Comparison of ENCODE assay signal across 8 mouse cellular contexts in the genomic region with DNA sequence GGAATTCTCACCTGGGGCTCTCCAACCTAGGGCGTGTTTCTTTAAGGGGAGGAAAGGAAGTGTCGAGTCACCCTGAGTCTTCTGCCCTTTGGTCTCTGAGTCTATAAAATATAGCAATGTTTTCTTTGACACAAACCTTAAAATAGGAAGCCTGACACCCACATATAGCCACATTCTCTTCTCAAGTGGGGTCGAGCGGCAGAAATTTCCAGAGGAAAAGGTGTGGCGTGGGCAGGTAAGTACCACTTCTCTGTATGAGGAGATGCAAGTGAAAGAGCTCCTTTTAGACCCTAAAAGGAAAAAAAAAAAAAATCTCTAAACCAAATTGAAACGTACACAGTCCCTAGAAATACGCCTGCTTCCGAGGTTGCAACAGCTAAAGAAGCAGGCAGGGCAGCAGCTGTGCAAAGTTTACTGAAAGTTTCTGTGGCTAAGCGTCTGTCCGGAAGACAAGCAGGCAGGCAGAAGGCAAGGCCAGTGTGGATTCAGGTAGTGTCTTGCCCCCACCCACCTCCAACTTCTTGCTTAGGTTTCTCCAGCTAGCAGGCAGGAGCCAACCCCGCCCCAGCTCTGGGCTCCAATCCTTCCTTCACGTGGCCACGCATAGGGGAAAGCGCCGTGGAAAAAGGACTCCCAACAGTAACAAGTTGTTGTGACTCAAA.
DNase-seq lines count a peak whose midpoint lies in the region; ATAC-seq and TF ChIP-seq lines count a peak whose summit lies in the region.

No protein-coding gene starts in this region.

- peak overlapping the region; percentile 87 for H3K4me3 ChIP-seq in bone marrow macrophage, adult 2 months (ENCODE audit: insufficient read depth, low read length)
- H3K4me3 ChIP-seq in hindbrain, embryonic 11.5 days (ENCODE audit: low read depth, low read length) = peak overlapping the region; percentile 48
- peak overlapping the region; percentile 56 to 61 for H3K4me3 ChIP-seq in liver, embryonic 14.5 days (ENCODE audit: insufficient read depth in 1 of 2, low read depth in 2 of 2, low read length in 2 of 2)
- peak overlapping the region; percentile 70 for H3K4me3 ChIP-seq in stomach, embryonic 14.5 days (ENCODE audit: low read depth, low read length)

- H3K9me3 ChIP-seq in hindbrain, embryonic 11.5 days (ENCODE audit: control insufficient read depth, low read length) = no peaks in the 10 kb centered on the region
- no peaks in the 10 kb centered on the region for H3K9me3 ChIP-seq in liver, embryonic 14.5 days (ENCODE audit: control insufficient read depth, low read length)
- H3K9me3 ChIP-seq in stomach, embryonic 14.5 days (ENCODE audit: control insufficient read depth, low read depth, low read length) = no peaks in the 10 kb centered on the region

- H3K9ac ChIP-seq in hindbrain, embryonic 11.5 days (ENCODE audit: low read depth, low read length) = peak overlapping the region; percentile 60
- H3K9ac ChIP-seq in liver, embryonic 14.5 days (replicated peaks) = peak overlapping the region; percentile 59
- H3K9ac ChIP-seq in stomach, embryonic 14.5 days (replicated peaks; ENCODE audit: low read depth, low read length) = peak overlapping the region; percentile 77

- H3K27ac ChIP-seq in bone marrow macrophage, adult 2 months (ENCODE audit: insufficient read depth, low read depth, low read length) = no peak overlapping the region; the same call in 1 of the 2 replicates
- peak overlapping the region; percentile 31; the same call in 1 of the 2 replicates for H3K27ac ChIP-seq in hindbrain, embryonic 11.5 days (ENCODE audit: low read depth, low read length)
- H3K27ac ChIP-seq in liver, embryonic 14.5 days = no peak overlapping the region
- peak overlapping the region; percentile 97 for H3K27ac ChIP-seq in stomach, embryonic 14.5 days (ENCODE audit: low read length)

- peaks cover 26% of the 10 kb centered on the region for H3K4me1 ChIP-seq in bone marrow macrophage, adult 2 months (ENCODE audit: control insufficient read depth, insufficient read depth, low read length)
- peaks cover 4% of the 10 kb centered on the region for H3K4me1 ChIP-seq in hindbrain, embryonic 11.5 days (replicated peaks; ENCODE audit: control insufficient read depth, insufficient read depth, low read length)
- H3K4me1 ChIP-seq in liver, embryonic 14.5 days (replicated peaks; ENCODE audit: control insufficient read depth in 2 of 2, insufficient read depth in 2 of 2, low read length in 1 of 2) = 0 out of 4 replicates have a peak, but pooled peaks cover 0 to 5% of the 10 kb centered on the region in 2 experiments
- peaks cover 16% of the 10 kb centered on the region; the same call in 1 of the 2 replicates for H3K4me1 ChIP-seq in stomach, embryonic 14.5 days (ENCODE audit: control insufficient read depth, insufficient read depth, low read length)

- WGBS in hindbrain, embryonic 11.5 days = 18% methylated on average over 15 of the region's 15 CpGs
- 9% methylated on average over 15 of the region's 15 CpGs for WGBS in liver, embryonic 14.5 days (ENCODE audit: insufficient replicate concordance)
- 10% methylated on average over 15 of the region's 15 CpGs for WGBS in stomach, embryonic 14.5 days

- no peaks in the 10 kb centered on the region for H3K27me3 ChIP-seq in hindbrain, embryonic 11.5 days (ENCODE audit: control insufficient read depth, insufficient read depth, low read length)
- H3K27me3 ChIP-seq in liver, embryonic 14.5 days (ENCODE audit: control insufficient read depth, insufficient read depth, low read length) = no peaks in the 10 kb centered on the region
- no peaks in the 10 kb centered on the region for H3K27me3 ChIP-seq in stomach, embryonic 14.5 days (ENCODE audit: control insufficient read depth, insufficient read depth, low read length)

- no peak for TF ChIP-seq POLR2A in bone marrow macrophage, adult 2 months (IDR thresholded peaks at IDR 0.05; ENCODE audit: borderline replicate concordance, low read depth, low read length)

- H3K4me2 ChIP-seq in hindbrain, embryonic 11.5 days (replicated peaks; ENCODE audit: low read depth, low read length) = peak overlapping the region; percentile 84
- peak overlapping the region; percentile 77 for H3K4me2 ChIP-seq in liver, embryonic 14.5 days (ENCODE audit: low read depth)
- H3K4me2 ChIP-seq in stomach, embryonic 14.5 days (replicated peaks; ENCODE audit: low read depth, low read length) = peak overlapping the region; percentile 93

- ATAC-seq in hindbrain, embryonic 11.5 days (ENCODE audit: low FRiP score) = peak; percentile 50
- ATAC-seq in liver, embryonic 14.5 days (ENCODE audit: insufficient read depth) = peak; percentile 5; the same call in 1 of the 2 replicates
- peak; percentile 57 for ATAC-seq in stomach, embryonic 14.5 days (ENCODE audit: insufficient number of reproducible peaks, insufficient read depth, low FRiP score, low read depth)

- no peak for TF ChIP-seq CTCF in bone marrow macrophage, adult 2 months (IDR thresholded peaks at IDR 0.05; ENCODE audit: low read depth, low read length)
- TF ChIP-seq CTCF in liver, embryonic 14.5 days (IDR thresholded peaks at IDR 0.05; ENCODE audit: low read depth) = no peak

- H3K36me3 ChIP-seq in hindbrain, embryonic 11.5 days (ENCODE audit: control insufficient read depth, insufficient read depth, low read length) = no peaks in the 10 kb centered on the region
- no peaks in the 10 kb centered on the region for H3K36me3 ChIP-seq in liver, embryonic 14.5 days (replicated peaks; ENCODE audit: control insufficient read depth, insufficient read depth, low read depth)
- no peaks in the 10 kb centered on the region for H3K36me3 ChIP-seq in stomach, embryonic 14.5 days (ENCODE audit: control insufficient read depth, insufficient read depth, low read length)

- peak; percentile 61 for DNase-seq in ovary, adult 18-20 months (ENCODE audit: low spot score)
- DNase-seq in ovary, postnatal 14 days (ENCODE audit: low spot score) = no peak
- no peak for DNase-seq in hindbrain, embryonic 11.5 days (ENCODE audit: low spot score)
- no peak for DNase-seq in liver, embryonic 14.5 days (ENCODE audit: low read depth in 3 of 3, low spot score in 3 of 3)
- DNase-seq in gastrocnemius, adult 8-10 months (ENCODE audit: low spot score in 2 of 2) = no peak
- DNase-seq in retina, embryonic 14.5 days (ENCODE audit: low spot score) = no peak

- no peak for TF ChIP-seq EP300 in liver, embryonic 14.5 days (IDR thresholded peaks at IDR 0.05; ENCODE audit: low read depth)

Comparison
In these comparisons a context has a peak if more than half of its experiments do, and no peak if none do; other contexts are left out.
1. H3K27ac ChIP-seq: peak in hindbrain, embryonic 11.5 days (single experiment) and stomach, embryonic 14.5 days (single experiment); none in bone marrow macrophage, adult 2 months (single experiment) and liver, embryonic 14.5 days (single experiment).
2. ATAC-seq: peak in every context shown above with its lines; median percentile 57 in stomach, embryonic 14.5 days; 50 in hindbrain, embryonic 11.5 days; 5 in liver, embryonic 14.5 days.
3. Peak in every context shown above with its lines, with median percentiles within 50 percentile points of each other: H3K4me3 ChIP-seq, H3K4me2 ChIP-seq and H3K9ac ChIP-seq.